Mouse (Mus musculus): Measurements from ENCODE around the gene Lrrc8c.

- TF ChIP-seq EP300 (IDR thresholded peaks at IDR 0.05; ENCODE audit: low read depth) (no peak), CTCF (IDR thresholded peaks at IDR 0.05; ENCODE audit: low read depth) (no peak)
Measured at GRCm38 (mm10) chr5:105558517-105558916, 39.3 kb downstream of the Lrrc8c start.

Data from liver, embryonic 14.5 days (tissue).